Mouse (Mus musculus) 3134 (cell line): ENCODE results near the gene Gk5.
"Not testable (repeated sequence)": the region's sequence is repeated elsewhere in the genome, so short reads cannot be mapped to it uniquely, and the experiment has no call there.

Experiments used
- DNase-seq: peaks from one replicate; pipeline ENCODE4 v3.0.0-alpha.2; 2011; ENCODE audit warnings: low spot score; ENCODE audit not compliant: insufficient read length; ENCODE audit errors: extremely low read depth

Gene Gk5

GRCm38 (mm10) chr9:96118861-96119772, at the start of gene Gk5:
TSS of gene Gk5 (plus strand) at chr9:96119362.
- peak; percentile 90 for DNase-seq

GRCm38 (mm10) chr9:96078752-96079315, 40.3 kb upstream of the Gk5 start:
- DNase-seq = no peak

- DNase-seq = no peak
Observed at GRCm38 (mm10) chr9:96085293-96085692, 33.9 kb upstream of the Gk5 start.

- no peak for DNase-seq
Observed at GRCm38 (mm10) chr9:96087671-96088070, 31.5 kb upstream of the Gk5 start.

GRCm38 (mm10) chr9:96088456-96088855, 30.7 kb upstream of the Gk5 start:
- not testable (repeated sequence) for DNase-seq

GRCm38 (mm10) chr9:96092637-96093036, 26.5 kb upstream of the Gk5 start:
- DNase-seq = not testable (repeated sequence)

GRCm38 (mm10) chr9:96093221-96093620, 25.9 kb upstream of the Gk5 start:
- no peak for DNase-seq

- no peak for DNase-seq
Observed at GRCm38 (mm10) chr9:96094341-96094740, 24.8 kb upstream of the Gk5 start.

GRCm38 (mm10) chr9:96095192-96095591, 24.0 kb upstream of the Gk5 start:
- DNase-seq = no peak

- no peak for DNase-seq
Observed at GRCm38 (mm10) chr9:96102846-96103245, 16.3 kb upstream of the Gk5 start.

GRCm38 (mm10) chr9:96112879-96113361, 6.2 kb upstream of the Gk5 start:
- no peak for DNase-seq

GRCm38 (mm10) chr9:96116801-96117200, 2.4 kb upstream of the Gk5 start:
- DNase-seq = no peak

- DNase-seq = peak; percentile 44
Observed at GRCm38 (mm10) chr9:96118216-96118615, 946 bp upstream of the Gk5 start.

- no peak for DNase-seq
Observed at GRCm38 (mm10) chr9:96127972-96128371, 8.8 kb downstream of the Gk5 start.

- no peak for DNase-seq
Observed at GRCm38 (mm10) chr9:96132956-96133603, 13.9 kb downstream of the Gk5 start.

GRCm38 (mm10) chr9:96134470-96134869, 15.3 kb downstream of the Gk5 start:
- DNase-seq = no peak

- DNase-seq = peak; percentile 57
Observed at GRCm38 (mm10) chr9:96134916-96135315, 15.8 kb downstream of the Gk5 start.

GRCm38 (mm10) chr9:96135461-96135860, 16.3 kb downstream of the Gk5 start:
- DNase-seq = no peak

- DNase-seq = no peak
Observed at GRCm38 (mm10) chr9:96138958-96139357, 19.8 kb downstream of the Gk5 start.

GRCm38 (mm10) chr9:96139876-96140275, 20.7 kb downstream of the Gk5 start:
- no peak for DNase-seq

GRCm38 (mm10) chr9:96140931-96141330, 21.8 kb downstream of the Gk5 start:
- no peak for DNase-seq
